Mouse (Mus musculus) liver, embryonic 18 days (tissue): ENCODE measurements around the gene 1110059E24Rik. TPM values are rescaled to one million over a fixed set of nuclear protein-coding genes. Genes with fewer than 3 reads are reported as not detected.

Experiments used
- polyA plus RNA-seq: library from polyadenylated mRNA; depleted of rRNA; stranded (reverse); fragments of >200 nt; gene quantifications from 2 replicates; pipeline ENCODE4 v1.2.3, GENCODE M21; 2012; rRNA removed

1110059E24Rik gene
- polyA plus RNA-seq, result 8.6 and 9.4 TPM in 2 replicates

DNA sequence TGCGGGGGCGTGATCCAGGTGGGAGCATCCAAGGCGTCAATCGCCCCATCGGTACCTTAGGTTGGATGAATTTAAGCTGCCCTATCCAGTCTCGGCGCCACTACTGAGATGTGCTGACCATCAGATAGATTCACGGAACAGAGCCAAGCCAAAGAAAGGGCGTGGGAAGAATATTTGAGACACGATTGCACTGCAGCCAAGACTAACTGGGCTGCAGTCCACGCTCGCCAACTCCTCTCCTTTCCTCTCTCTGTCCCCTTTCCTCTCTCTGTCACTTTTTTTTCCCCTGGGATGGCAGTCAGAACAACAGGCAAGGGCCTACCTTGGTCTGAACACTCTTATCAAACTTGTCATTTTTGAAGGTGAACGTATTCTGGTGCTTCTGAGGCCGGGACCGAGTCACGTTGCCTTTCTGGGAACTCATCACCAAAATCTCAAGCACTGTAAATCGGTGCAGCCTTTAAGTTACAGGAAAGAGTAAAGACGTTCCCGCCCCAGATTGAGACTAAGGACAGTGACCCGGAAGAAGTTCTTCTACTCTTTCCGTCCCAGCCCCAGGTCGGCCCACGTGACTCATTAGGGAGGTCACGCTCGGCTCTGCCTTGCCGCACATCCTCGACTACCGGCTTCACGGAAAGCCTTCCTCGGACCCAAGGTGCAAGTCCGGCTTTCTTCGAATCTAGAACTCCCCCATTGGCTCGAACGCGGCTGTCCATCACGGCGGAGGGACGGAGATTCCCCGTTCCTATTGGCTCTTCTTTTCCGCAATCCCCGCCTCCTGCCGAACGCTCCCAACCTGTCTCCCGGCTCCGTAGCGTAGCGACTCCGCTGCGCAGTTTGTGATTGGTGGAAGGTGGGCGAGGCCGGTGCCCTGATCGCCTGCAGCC is at the start of gene 1110059E24Rik:
1110059E24Rik (minus strand) TSS at position 692 of the 887 bp plus-strand sequence.

DNA sequence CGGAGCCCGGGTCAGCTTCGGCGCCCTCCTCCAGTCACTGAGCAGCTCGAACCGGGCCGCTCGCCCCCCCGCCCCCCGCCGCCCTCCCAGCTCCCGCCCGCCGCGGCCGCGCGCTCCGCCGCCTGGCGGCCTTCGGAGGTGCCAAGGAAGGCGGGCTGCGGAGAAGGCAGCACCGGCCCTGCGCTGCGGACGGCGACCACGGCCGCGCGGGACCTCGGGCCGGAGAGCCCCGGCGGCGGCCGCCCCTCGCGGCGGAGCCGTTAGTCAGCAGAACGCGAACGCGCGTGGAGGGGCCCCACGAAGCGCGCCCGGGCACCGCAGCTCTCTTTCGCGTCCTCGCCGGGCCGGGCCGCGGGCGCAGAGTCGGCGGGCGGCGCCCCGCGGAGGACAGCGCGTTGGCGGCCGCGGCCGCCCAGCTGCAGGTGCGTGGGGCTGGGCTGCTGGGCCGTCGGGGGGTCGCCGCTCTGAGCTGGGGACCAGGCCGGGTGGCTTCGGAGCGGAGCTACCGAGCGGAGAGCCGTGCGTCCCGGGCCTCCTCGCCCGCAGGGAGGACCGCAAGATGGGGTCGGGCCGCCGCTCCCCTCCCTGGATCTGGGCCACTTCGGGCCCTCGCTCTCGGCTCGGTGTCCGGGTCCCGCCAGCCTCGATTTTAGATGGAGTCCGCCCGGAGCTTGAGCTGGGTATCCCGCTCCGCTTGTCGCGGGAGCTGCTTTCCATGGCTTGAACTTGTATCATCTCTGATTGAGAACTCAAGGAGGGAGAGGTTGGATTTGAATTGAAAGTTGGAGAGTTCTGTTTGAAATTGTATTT is 601 bp upstream of the 1110059E24Rik start, which contains the start of gene Abhd17b:
Abhd17b (plus strand) TSS at position 14 of the 810 bp plus-strand sequence.

Other genes starting within 250 kb of the 1110059E24Rik start
- gene Gda, start 179.5 kb downstream of the 1110059E24Rik start, polyA plus RNA-seq, result 3.5 and 4.6 TPM in 2 replicates
- gene Abhd17b, start 209 bp upstream of the 1110059E24Rik start, polyA plus RNA-seq, result 5.6 and 6.3 TPM in 2 replicates
- 5.1 and 6.0 TPM in 2 replicates for gene Cemip2, start 125.4 kb upstream of the 1110059E24Rik start, polyA plus RNA-seq